Mouse (Mus musculus) embryonic facial prominence, embryonic 13.5 days (tissue): ENCODE measurements at regions not wholly inside any gene's neighbourhood (a gene's known extent, or its start where the extent isn't known, plus 50 kb on each side); places are given as distances from the start of the nearest gene placed in this dataset.

Source experiments
- ATAC-seq: fragments of 200-750 bp; cut with Nextera tagmentation; 2 replicates; pipeline ENCODE4 v1.8.0; 2017; ENCODE audit warnings: low read depth; ENCODE audit not compliant: insufficient number of reproducible peaks, insufficient read depth, low FRiP score, low TSS enrichment
- H3K27ac ChIP-seq: fragments of 300-500 bp; sonication (generic); 2 replicates; pipeline ENCODE4 v1.5.1; 2015; ENCODE audit warnings: moderate library complexity, mild to moderate bottlenecking, inconsistent platforms
- H3K27me3 ChIP-seq: fragments of 300-500 bp; sonication (generic); 2 replicates; pipeline ENCODE4 v1.6.1; 2015; ENCODE audit warnings: mild to moderate bottlenecking, inconsistent platforms
- H3K36me3 ChIP-seq: fragments of 300-500 bp; sonication (generic); 2 replicates; pipeline ENCODE4 v1.6.1; 2015; ENCODE audit warnings: mild to moderate bottlenecking, inconsistent platforms
- H3K4me1 ChIP-seq: fragments of 300-500 bp; sonication (generic); 2 replicates; pipeline ENCODE4 v1.6.1; 2015; ENCODE audit warnings: inconsistent platforms
- H3K4me2 ChIP-seq: fragments of 300-500 bp; sonication (generic); 2 replicates; pipeline ENCODE4 v1.6.1; 2015; ENCODE audit warnings: moderate library complexity, mild to moderate bottlenecking, inconsistent platforms
- H3K4me3 ChIP-seq: fragments of 300-500 bp; sonication (generic); 2 replicates; pipeline ENCODE4 v1.5.1; 2015; ENCODE audit warnings: mild to moderate bottlenecking, inconsistent platforms
- H3K9ac ChIP-seq: fragments of 300-500 bp; sonication (generic); 2 replicates; pipeline ENCODE4 v1.6.1; 2015; ENCODE audit warnings: mild to moderate bottlenecking, inconsistent platforms
- H3K9me3 ChIP-seq: fragments of 300-500 bp; sonication (generic); 2 replicates; pipeline ENCODE4 v1.6.1; 2016; ENCODE audit warnings: inconsistent platforms
- WGBS: fragments of 180-500 bp; shearing (Covaris S2); methylation state at CpG from one replicate; pipeline ENCODE4 v1.1.7; 2015; ENCODE audit warnings: mixed read lengths; 5-methylcytosine and 5-hydroxymethylcytosine counted together

DNA sequence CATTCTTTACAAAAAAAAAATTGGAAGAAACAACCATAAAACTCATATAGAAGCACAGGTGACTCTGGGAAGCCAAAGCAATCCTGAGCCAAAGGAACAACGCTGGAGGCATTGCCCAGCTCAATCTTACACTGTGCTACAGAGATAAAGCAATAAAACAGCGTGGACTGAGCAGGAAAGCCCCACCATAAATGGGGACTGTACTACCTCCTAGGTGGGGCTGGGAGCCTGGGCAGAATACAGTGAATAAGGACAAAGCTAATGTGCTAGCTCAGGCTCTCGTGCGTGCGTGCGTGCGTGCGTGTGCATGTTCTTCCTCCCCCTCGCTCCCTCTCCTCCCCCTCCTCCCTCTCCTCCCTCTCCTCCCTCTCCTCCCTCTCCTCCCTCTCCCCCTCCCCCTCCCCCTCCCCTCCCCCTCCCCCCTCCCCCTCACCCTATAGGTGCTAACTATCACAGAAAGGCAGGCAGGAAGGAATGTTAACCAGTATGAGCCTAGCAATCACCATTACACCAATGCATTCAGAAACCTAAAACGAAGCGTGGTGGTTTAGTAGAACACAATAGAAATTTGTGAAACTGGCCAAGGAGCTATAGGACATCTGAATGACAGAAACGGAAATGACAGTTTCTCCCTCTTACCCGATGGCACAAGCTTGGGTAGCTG lies 64.6 kb upstream of the 4932438A13Rik start:
- H3K9ac ChIP-seq, result no peak overlapping the region
- ATAC-seq, result no peak
- no peaks in the 10 kb centered on the region for H3K36me3 ChIP-seq
- WGBS, result 85% methylated on average over 12 of the region's 13 CpGs
- H3K4me1 ChIP-seq, result no peaks in the 10 kb centered on the region
- H3K9me3 ChIP-seq, result no peaks in the 10 kb centered on the region
- H3K27me3 ChIP-seq, result no peaks in the 10 kb centered on the region
- no peak overlapping the region for H3K4me3 ChIP-seq
- no peak overlapping the region for H3K4me2 ChIP-seq
- no peak overlapping the region for H3K27ac ChIP-seq

DNA sequence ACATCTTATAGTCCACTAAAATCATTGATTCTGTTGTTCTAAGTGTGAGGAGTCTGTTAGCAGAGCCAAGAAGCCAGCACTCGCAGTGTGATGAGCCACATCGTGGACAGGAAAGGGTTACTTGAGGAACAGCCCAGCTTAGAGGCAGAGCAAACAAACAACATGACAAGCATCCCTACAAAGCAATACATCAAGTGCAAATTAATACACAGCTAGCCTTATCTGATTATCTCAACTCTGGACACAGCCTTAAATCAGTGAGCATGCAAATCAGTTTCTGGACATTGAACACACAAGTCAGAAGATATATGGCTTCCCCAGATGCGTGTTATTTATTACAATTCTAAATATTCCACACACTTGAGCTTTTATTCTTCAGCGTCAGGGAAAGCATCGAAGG lies 52.4 kb upstream of the 4932438A13Rik start:
- Histone ChIP-seq H3K4me3 (no peak overlapping the region), H3K9me3 (no peaks in the 10 kb centered on the region), H3K4me1 (no peaks in the 10 kb centered on the region), H3K36me3 (no peaks in the 10 kb centered on the region), H3K27me3 (no peaks in the 10 kb centered on the region), H3K27ac (no peak overlapping the region), H3K9ac (no peak overlapping the region), H3K4me2 (no peak overlapping the region)
- 83% methylated on average over 5 of the region's 5 CpGs for WGBS
- ATAC-seq, result no peak
